Mouse (Mus musculus) neural tube, embryonic 10.5 days (tissue): ENCODE results near the gene Zmym6.

Experiments
- DNase-seq: peaks from one replicate; pipeline ENCODE4 v3.0.0-alpha.2; 2017; ENCODE audit warnings: low spot score; ENCODE audit errors: extremely low spot score

Zmym6 gene

GRCm38 (mm10) chr4:127124331-127124730 lies 47.1 kb downstream of the Zmym6 start:
- DNase-seq = no peak

GRCm38 (mm10) chr4:127125834-127126463 lies 48.8 kb downstream of the Zmym6 start:
- DNase-seq = peak; percentile 88

- no peak for DNase-seq
Observed at GRCm38 (mm10) chr4:127134687-127135086, 57.5 kb downstream of the Zmym6 start.

- no peak for DNase-seq
Observed at GRCm38 (mm10) chr4:127137591-127137990, 60.4 kb downstream of the Zmym6 start.

- no peak for DNase-seq
Observed at GRCm38 (mm10) chr4:127138486-127138885, 61.3 kb downstream of the Zmym6 start.

GRCm38 (mm10) chr4:127150031-127150430 lies 72.8 kb downstream of the Zmym6 start:
- DNase-seq = no peak

GRCm38 (mm10) chr4:127153345-127153744 lies 76.2 kb downstream of the Zmym6 start:
- DNase-seq = no peak

GRCm38 (mm10) chr4:127155757-127156156 lies 78.6 kb downstream of the Zmym6 start:
- no peak for DNase-seq

GRCm38 (mm10) chr4:127157746-127158145 lies 80.6 kb downstream of the Zmym6 start:
- DNase-seq = no peak

GRCm38 (mm10) chr4:127163926-127164325 lies 86.7 kb downstream of the Zmym6 start:
- no peak for DNase-seq

- DNase-seq = no peak
Observed at GRCm38 (mm10) chr4:127167096-127167495, 89.9 kb downstream of the Zmym6 start.

- DNase-seq = no peak
Observed at GRCm38 (mm10) chr4:127167731-127168130, 90.5 kb downstream of the Zmym6 start.

- DNase-seq = peak; percentile 75
Observed at GRCm38 (mm10) chr4:127168211-127168913, 91.2 kb downstream of the Zmym6 start.

GRCm38 (mm10) chr4:127168914-127169345 lies 91.7 kb downstream of the Zmym6 start, which contains the start of gene Dlgap3:
Gene Dlgap3 (plus strand): TSS chr4:127169204.
- DNase-seq = peak; percentile 54

- DNase-seq = no peak
Observed at GRCm38 (mm10) chr4:127169346-127170221, 92.4 kb downstream of the Zmym6 start.

GRCm38 (mm10) chr4:127170866-127171265 lies 93.7 kb downstream of the Zmym6 start:
- no peak for DNase-seq

- no peak for DNase-seq
Observed at GRCm38 (mm10) chr4:127171341-127171905, 94.2 kb downstream of the Zmym6 start.

GRCm38 (mm10) chr4:127172119-127172518 lies 94.9 kb downstream of the Zmym6 start:
- no peak for DNase-seq

- DNase-seq = no peak
Observed at GRCm38 (mm10) chr4:127172614-127173013, 95.4 kb downstream of the Zmym6 start.

- peak; percentile 65 for DNase-seq
Observed at GRCm38 (mm10) chr4:127173461-127173860, 96.3 kb downstream of the Zmym6 start.
